Mouse (Mus musculus): ENCODE data around the gene Slf1. TPM values are rescaled to one million over a fixed set of nuclear protein-coding genes. Genes with fewer than 3 reads are reported as not detected.

The Slf1 gene
- polyA plus RNA-seq, 1 experiment from 2014 or later: 46.7 TPM

DNA sequence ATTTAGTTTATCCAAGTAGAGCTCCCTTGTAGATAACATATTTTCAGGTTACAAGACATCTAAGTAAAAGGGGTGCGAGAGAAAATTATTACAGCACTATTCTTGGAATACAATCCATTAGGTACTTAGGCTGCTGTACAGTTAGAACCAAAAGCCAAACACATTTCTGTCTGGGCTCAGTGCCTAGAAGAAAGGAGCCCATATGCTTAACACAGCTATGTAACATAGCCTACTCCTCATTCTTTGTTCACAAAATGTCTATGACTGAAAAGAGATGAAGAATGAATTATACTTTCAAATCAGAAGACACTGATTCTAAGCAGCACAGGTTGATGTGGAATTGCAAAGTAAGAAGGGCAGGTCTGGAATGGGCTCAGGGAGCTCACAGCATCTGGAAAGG, 86.8 kb downstream of the Slf1 start:
- no peaks in the 10 kb centered on the region for H3K27me3 ChIP-seq (ENCODE audit: low read depth, poor library complexity, severe bottlenecking)
- WGBS: 96% methylated on average over 1 of the region's 1 CpGs

GRCm38 (mm10) chr13:77047179-77047931, 87.9 kb downstream of the Slf1 start:
- Histone ChIP-seq H3K9me3 (replicated peaks) (no peaks in the 10 kb centered on the region), H3K27ac (no peak overlapping the region), H3K4me1 (peaks cover 4% of the 10 kb centered on the region; the same call in 1 of the 2 replicates), H3K4me3 (no peak overlapping the region), H3K36me3 (peaks cover 18% of the 10 kb centered on the region), H3K27me3 (ENCODE audit: low read depth, poor library complexity, severe bottlenecking) (no peaks in the 10 kb centered on the region)
- no peak for DNase-seq (ENCODE audit: low spot score)
- 94% methylated on average over 6 of the region's 6 CpGs for WGBS

More for the DNA sequence above, 86.8 kb downstream of the Slf1 start:
- H3K27ac ChIP-seq: no peak overlapping the region
- no peaks in the 10 kb centered on the region for H3K9me3 ChIP-seq (replicated peaks)
- peaks cover 15% of the 10 kb centered on the region for H3K36me3 ChIP-seq
- H3K4me3 ChIP-seq: no peak overlapping the region
- DNase-seq (ENCODE audit: low spot score): no peak
- H3K4me1 ChIP-seq: peaks cover 4% of the 10 kb centered on the region; the same call in 1 of the 2 replicates

DNA sequence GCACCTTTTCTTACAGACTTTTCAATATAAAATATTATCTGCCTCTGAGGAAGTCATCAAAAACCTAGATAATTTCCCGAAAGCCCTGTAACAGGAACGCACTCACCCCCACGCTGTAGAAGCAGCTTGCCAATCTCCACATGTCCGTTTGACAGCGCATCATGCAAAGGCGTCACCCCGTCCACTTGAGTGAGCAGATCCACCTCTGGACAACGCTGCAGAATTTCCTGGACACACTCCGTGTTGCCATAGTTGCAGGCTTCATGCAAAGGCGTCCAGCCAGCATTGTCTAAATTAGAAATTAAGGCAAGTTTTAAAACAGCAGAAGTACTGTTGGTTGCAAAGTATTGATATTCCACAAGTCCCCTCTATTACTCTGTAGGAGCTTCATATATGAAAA, 88.9 kb downstream of the Slf1 start:
- no peak for DNase-seq (ENCODE audit: low spot score)
- Histone ChIP-seq H3K9me3 (replicated peaks) (no peaks in the 10 kb centered on the region), H3K27ac (no peak overlapping the region), H3K27me3 (ENCODE audit: low read depth, poor library complexity, severe bottlenecking) (no peaks in the 10 kb centered on the region), H3K36me3 (peaks cover 22% of the 10 kb centered on the region), H3K4me1 (peaks cover 4% of the 10 kb centered on the region; the same call in 1 of the 2 replicates), H3K4me3 (no peak overlapping the region)
- 95% methylated on average over 10 of the region's 10 CpGs for WGBS

DNA sequence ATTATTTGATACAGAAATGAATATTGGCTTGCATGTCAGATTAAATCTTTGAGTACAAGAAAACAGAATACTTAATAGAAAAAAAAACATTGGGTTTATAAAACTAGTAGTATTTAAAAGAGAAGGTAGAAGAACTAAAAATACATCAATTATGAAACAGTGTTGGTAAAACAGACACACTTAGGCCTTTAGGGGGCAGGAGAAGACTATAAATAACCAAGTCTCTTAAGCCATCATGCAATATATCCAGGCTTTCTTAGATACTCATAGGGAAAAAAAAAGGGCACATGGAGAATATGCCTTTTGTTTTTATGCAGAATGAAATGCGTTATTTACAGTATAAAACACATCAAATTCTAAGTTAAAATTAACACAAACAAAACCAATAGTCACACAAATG, 89.9 kb downstream of the Slf1 start:
- no peaks in the 10 kb centered on the region for H3K9me3 ChIP-seq (replicated peaks)
- H3K4me1 ChIP-seq: peaks cover 4% of the 10 kb centered on the region; the same call in 1 of the 2 replicates
- H3K36me3 ChIP-seq: peaks cover 24% of the 10 kb centered on the region
- no peaks in the 10 kb centered on the region for H3K27me3 ChIP-seq (ENCODE audit: low read depth, poor library complexity, severe bottlenecking)
- H3K27ac ChIP-seq: no peak overlapping the region
- 94% methylated on average over 1 of the region's 1 CpGs for WGBS
- H3K4me3 ChIP-seq: no peak overlapping the region
- DNase-seq (ENCODE audit: low spot score): no peak

- no peak for DNase-seq (ENCODE audit: low spot score)
- Histone ChIP-seq H3K27ac (no peak overlapping the region), H3K27me3 (ENCODE audit: low read depth, poor library complexity, severe bottlenecking) (no peaks in the 10 kb centered on the region), H3K4me3 (no peak overlapping the region), H3K9me3 (replicated peaks) (no peaks in the 10 kb centered on the region), H3K36me3 (peaks cover 17% of the 10 kb centered on the region), H3K4me1 (peaks cover 4% of the 10 kb centered on the region; the same call in 1 of the 2 replicates)
- 95% methylated on average over 1 of the region's 1 CpGs for WGBS
Observed at GRCm38 (mm10) chr13:77043375-77043774, 91.9 kb downstream of the Slf1 start.

DNA sequence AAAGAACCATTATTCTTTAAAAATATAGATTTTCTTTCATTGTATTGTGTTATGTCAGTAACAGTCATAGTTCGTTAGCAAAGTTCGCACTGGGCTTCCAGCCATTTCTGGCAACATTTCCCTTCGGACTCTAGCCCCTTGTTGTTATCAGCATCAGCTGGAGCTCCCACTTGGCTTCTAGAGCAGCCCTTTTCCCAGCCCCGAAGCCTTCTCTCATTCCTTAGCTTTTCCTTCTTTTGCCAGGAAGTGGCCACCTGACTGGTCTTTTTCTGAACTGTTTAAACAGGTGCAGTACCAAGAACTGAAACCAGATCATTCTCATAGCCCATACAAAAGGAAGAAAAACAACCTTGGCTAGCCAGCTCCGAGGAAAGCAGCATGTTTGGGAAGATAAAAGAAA, 105.7 kb downstream of the Slf1 start:
- H3K36me3 ChIP-seq: no peaks in the 10 kb centered on the region
- no peak for DNase-seq (ENCODE audit: low spot score)
- H3K4me1 ChIP-seq: no peaks in the 10 kb centered on the region
- H3K9me3 ChIP-seq (replicated peaks): no peaks in the 10 kb centered on the region
- 77% methylated on average over 5 of the region's 5 CpGs for WGBS
- no peak overlapping the region for H3K27ac ChIP-seq
- H3K4me3 ChIP-seq: no peak overlapping the region
- no peaks in the 10 kb centered on the region for H3K27me3 ChIP-seq (ENCODE audit: low read depth, poor library complexity, severe bottlenecking)

DNA sequence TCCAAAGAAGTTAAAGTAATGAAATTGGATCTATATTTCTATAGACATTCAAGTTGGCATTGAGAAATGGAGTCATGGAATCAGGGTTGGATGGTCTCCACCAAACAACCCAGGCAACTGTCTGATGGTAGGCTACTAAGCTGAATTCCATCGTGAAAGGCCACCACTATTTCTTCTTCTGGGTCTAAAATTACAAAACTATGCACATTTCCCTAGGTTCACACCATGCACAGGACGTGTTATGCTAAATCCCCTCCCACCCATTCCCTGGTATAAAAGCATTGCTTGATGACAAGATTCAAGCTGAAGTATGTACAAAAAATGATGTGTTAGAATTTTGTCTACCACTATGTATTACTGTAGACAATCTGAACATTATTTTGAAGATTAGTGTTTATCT, 116.4 kb downstream of the Slf1 start:
- no peaks in the 10 kb centered on the region for H3K9me3 ChIP-seq (replicated peaks)

DNA sequence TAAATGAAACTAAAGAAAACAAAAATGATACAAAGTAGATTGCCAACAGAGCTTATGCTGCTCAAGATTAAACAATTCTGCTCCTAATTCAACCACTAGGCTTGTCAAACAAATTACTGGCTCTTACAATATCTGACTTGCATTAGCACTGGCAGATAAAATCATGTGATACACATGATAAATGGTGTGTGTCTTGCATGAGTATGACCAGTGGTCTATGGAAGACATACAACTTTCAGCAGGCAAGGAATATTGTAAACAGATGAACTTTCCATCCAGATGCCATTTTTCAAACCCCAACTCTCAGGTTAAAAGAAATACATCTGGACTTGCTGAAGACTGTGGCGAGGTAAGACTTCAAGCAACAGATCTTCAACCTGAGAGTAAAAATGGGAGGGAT, 131.6 kb downstream of the Slf1 start:
- WGBS: 71% methylated on average over 1 of the region's 1 CpGs
- no peak for DNase-seq (ENCODE audit: low spot score)
- peaks cover 17% of the 10 kb centered on the region for H3K4me1 ChIP-seq
- no peaks in the 10 kb centered on the region for H3K27me3 ChIP-seq (ENCODE audit: low read depth, poor library complexity, severe bottlenecking)
- no peaks in the 10 kb centered on the region for H3K36me3 ChIP-seq
- H3K9me3 ChIP-seq (replicated peaks): no peaks in the 10 kb centered on the region
- 0 out of 2 replicates have a peak overlapping the region, but pooled peaks have one; percentile 25 for H3K27ac ChIP-seq
- no peak overlapping the region for H3K4me3 ChIP-seq

More for the DNA sequence above, 116.4 kb downstream of the Slf1 start:
- 83% methylated on average over 2 of the region's 2 CpGs for WGBS
- no peak for DNase-seq (ENCODE audit: low spot score)
- Histone ChIP-seq H3K27ac (no peak overlapping the region), H3K36me3 (no peaks in the 10 kb centered on the region), H3K4me1 (no peaks in the 10 kb centered on the region), H3K4me3 (no peak overlapping the region), H3K27me3 (ENCODE audit: low read depth, poor library complexity, severe bottlenecking) (no peaks in the 10 kb centered on the region)

DNA sequence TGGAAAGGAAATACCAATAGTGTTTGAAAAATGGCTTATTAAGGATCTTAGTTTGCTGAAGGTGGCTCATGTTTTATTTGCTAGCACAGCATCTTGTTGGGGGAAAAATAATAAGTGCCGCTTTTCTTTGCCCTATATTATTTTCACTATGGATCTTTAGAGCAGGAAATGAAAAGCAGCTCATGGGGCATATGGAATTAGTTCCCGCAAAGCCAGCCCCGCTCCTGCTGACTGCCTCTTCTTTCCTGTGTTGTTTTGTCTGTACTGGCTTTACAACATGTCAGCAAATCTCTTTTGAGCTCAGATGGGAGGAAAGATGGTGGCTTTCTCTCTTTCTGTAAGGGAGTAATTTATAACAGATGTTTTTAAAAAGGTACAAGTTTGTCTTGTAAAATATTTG, 132.6 kb downstream of the Slf1 start:
- H3K27ac ChIP-seq: peak overlapping the region; percentile 36; the same call in 1 of the 2 replicates
- DNase-seq (ENCODE audit: low spot score): no peak
- no peaks in the 10 kb centered on the region for H3K36me3 ChIP-seq
- peaks cover 17% of the 10 kb centered on the region for H3K4me1 ChIP-seq
- no peaks in the 10 kb centered on the region for H3K27me3 ChIP-seq (ENCODE audit: low read depth, poor library complexity, severe bottlenecking)
- H3K4me3 ChIP-seq: no peak overlapping the region
- 40% methylated on average over 3 of the region's 3 CpGs for WGBS
- H3K9me3 ChIP-seq (replicated peaks): no peaks in the 10 kb centered on the region

Other genes starting within 250 kb of the Slf1 start
- 8.1 and 9.4 TPM in 2 replicates for gene 2210408I21Rik, start 67 bp upstream of the Slf1 start, polyA plus RNA-seq (2016; fragmentation: Nextera tagmentation; extraction: Ambion mirVana)